ENCODE assay signal across 9 mouse cellular contexts in the genomic region with DNA sequence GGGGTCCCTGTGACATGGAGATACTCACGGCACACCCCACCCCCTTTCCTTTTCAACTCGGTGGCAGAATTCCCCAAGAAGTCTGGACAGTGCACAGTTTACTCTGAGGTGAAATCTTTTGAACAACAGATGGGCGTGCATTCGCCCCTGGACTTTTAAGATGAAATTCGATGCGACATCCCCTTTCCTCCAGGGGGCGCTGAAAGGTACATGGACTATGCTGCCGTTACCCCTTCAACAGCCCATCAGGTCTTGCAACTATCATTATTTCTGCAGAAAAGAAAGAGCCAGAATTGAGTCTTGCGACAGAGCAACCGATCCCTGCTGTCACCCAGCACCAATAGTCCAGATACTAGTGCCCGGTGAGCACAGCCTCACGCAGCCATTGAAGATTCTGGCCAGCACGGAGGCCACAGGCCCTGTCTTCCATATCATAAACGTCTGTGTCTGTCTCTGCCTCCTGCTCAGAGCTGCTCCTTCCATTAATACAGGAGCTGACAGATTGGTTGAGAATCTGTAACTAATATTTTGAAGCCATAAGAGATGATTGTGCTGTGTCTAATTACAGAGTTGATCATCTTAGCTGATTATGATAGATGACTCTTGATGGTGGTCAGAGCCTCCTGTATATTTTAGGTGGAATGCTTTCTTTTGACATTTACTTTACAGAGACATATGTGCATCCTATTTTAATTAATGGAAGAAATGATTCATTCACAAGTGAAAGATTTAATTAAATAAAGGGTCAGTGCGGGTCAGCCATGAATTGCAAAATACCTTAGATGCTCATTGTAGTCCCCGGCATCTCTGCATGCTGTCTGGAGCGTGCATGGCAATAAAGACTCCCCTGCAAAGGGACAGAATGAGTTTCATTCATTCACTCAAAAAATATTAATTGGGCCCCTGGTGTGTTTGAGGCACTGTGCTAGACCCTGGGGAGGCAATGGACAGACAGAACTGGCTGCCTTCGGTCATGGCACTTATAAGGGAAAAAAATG.
DNase-seq lines count a peak whose midpoint lies in the region; ATAC-seq and TF ChIP-seq lines count a peak whose summit lies in the region.
"Had no signal": no experiment of that assay in that cellular context is flagged by ENCODE, and none has a peak within 500 bp of the region (broad histone marks: within the 10 kb centered on the region; RNA-seq: fewer than 3 reads in every experiment).

No protein-coding gene starts in this region.

- H3K4me1 ChIP-seq in cerebellum, adult 2 months (ENCODE audit: control insufficient read depth, insufficient read depth, low read length): no peaks in the 10 kb centered on the region
- H3K4me1 ChIP-seq in hindbrain, embryonic 11.5 days (replicated peaks; ENCODE audit: control insufficient read depth, insufficient read depth, low read length): no peaks in the 10 kb centered on the region
- no peaks in the 10 kb centered on the region for H3K4me1 ChIP-seq in thymus, adult 2 months (replicated peaks; ENCODE audit: control insufficient read depth, insufficient read depth, low read length)
- H3K4me1 ChIP-seq: limb, embryonic 12.5 days had no signal

- 42% methylated on average over 18 of the region's 18 CpGs for WGBS in cerebellum, adult 2 months
- 50% methylated on average over 18 of the region's 18 CpGs for WGBS in hindbrain, embryonic 11.5 days
- 72% methylated on average over 18 of the region's 18 CpGs for WGBS in thymus, adult 2 months

- intact Hi-C loops in left cerebral cortex, postnatal 4 days (cut with DNase I): no loop called here

- H3K36me3 ChIP-seq in hindbrain, embryonic 11.5 days (ENCODE audit: control insufficient read depth, insufficient read depth, low read length): no peaks in the 10 kb centered on the region
- no peaks in the 10 kb centered on the region for H3K36me3 ChIP-seq in thymus, adult 2 months (ENCODE audit: control insufficient read depth, insufficient read depth, low read length)
- H3K36me3 ChIP-seq: limb, embryonic 12.5 days had no signal

- H3K4me3 ChIP-seq in cerebellum, adult 2 months (replicated peaks; ENCODE audit: insufficient read depth, low read depth, low read length): no peak overlapping the region
- no peak overlapping the region for H3K4me3 ChIP-seq in hindbrain, embryonic 11.5 days (ENCODE audit: low read depth, low read length)
- no peak overlapping the region for H3K4me3 ChIP-seq in thymus, adult 2 months (ENCODE audit: control insufficient read depth, insufficient read depth, low read length)
- H3K4me3 ChIP-seq: limb, embryonic 12.5 days had no signal

- peak; percentile 74 for DNase-seq in left cerebral cortex, postnatal 4 days
- DNase-seq in left cerebral cortex, adult 11 months (ENCODE audit: low spot score): no peak
- DNase-seq in NIH3T3 (ENCODE audit: low read depth): peak; percentile 62
- peak; percentile 19 to 21 for DNase-seq in cerebellum, adult 2 months
- DNase-seq in hindbrain, embryonic 11.5 days (ENCODE audit: low spot score): peak; percentile 79
- peak; percentile 61 for DNase-seq in lung, postnatal 14 days
- peak; percentile 65 for DNase-seq in thymus, adult 2 months
- DNase-seq in frontal cortex, postnatal 14 days (ENCODE audit: low spot score in 2 of 2): no peak

- no peak overlapping the region for H3K27ac ChIP-seq in cerebellum, adult 2 months (ENCODE audit: insufficient read depth, low read length)
- no peak overlapping the region for H3K27ac ChIP-seq in hindbrain, embryonic 11.5 days (ENCODE audit: low read depth, low read length)
- no peak overlapping the region for H3K27ac ChIP-seq in thymus, adult 2 months (ENCODE audit: control insufficient read depth, insufficient read depth, low read length)
- H3K27ac ChIP-seq: limb, embryonic 12.5 days had no signal

- peak; percentile 78 for ATAC-seq in hindbrain, embryonic 11.5 days (ENCODE audit: low FRiP score)

- no peak overlapping the region for H3K9ac ChIP-seq in hindbrain, embryonic 11.5 days (ENCODE audit: low read depth, low read length)
- H3K9ac ChIP-seq: limb, embryonic 12.5 days had no signal

- no peak overlapping the region for H3K4me2 ChIP-seq in hindbrain, embryonic 11.5 days (replicated peaks; ENCODE audit: low read depth, low read length)
- H3K4me2 ChIP-seq: limb, embryonic 12.5 days had no signal

- TF ChIP-seq CTCF in cerebellum, adult 2 months (IDR thresholded peaks at IDR 0.05; ENCODE audit: borderline replicate concordance, insufficient read depth, low read depth, low read length): no peak
- TF ChIP-seq CTCF in thymus, adult 2 months (IDR thresholded peaks at IDR 0.05; ENCODE audit: borderline replicate concordance, control insufficient read depth, extremely low read depth, insufficient read depth, low read length, poor library complexity): no peak

- no peaks in the 10 kb centered on the region for H3K27me3 ChIP-seq in cerebellum, adult 2 months (ENCODE audit: control insufficient read depth, insufficient read depth, low read length)
- no peaks in the 10 kb centered on the region for H3K27me3 ChIP-seq in hindbrain, embryonic 11.5 days (ENCODE audit: control insufficient read depth, insufficient read depth, low read length)
- no peaks in the 10 kb centered on the region for H3K27me3 ChIP-seq in thymus, adult 2 months (ENCODE audit: control insufficient read depth, insufficient read depth, low read length)
- H3K27me3 ChIP-seq: limb, embryonic 12.5 days had no signal

- no peaks in the 10 kb centered on the region for H3K9me3 ChIP-seq in hindbrain, embryonic 11.5 days (ENCODE audit: control insufficient read depth, low read length)
- H3K9me3 ChIP-seq: limb, embryonic 12.5 days had no signal

- TF ChIP-seq POLR2A in cerebellum, adult 2 months (IDR thresholded peaks at IDR 0.05; ENCODE audit: borderline replicate concordance, insufficient read depth, low read length): no peak
- TF ChIP-seq POLR2A in thymus, adult 2 months (IDR thresholded peaks at IDR 0.05; ENCODE audit: control insufficient read depth, extremely low read depth, insufficient read depth, low read length, poor library complexity): no peak

Comparison
In these comparisons a context has a peak if more than half of its experiments do, and no peak if none do; other contexts are left out.
1. DNase-seq: peak in left cerebral cortex, postnatal 4 days (single experiment), NIH3T3 (single experiment), cerebellum, adult 2 months (2 of 2), hindbrain, embryonic 11.5 days (single experiment), lung, postnatal 14 days (single experiment) and thymus, adult 2 months (single experiment); none in left cerebral cortex, adult 11 months (single experiment) and frontal cortex, postnatal 14 days (0 of 2).